Mouse (Mus musculus) common myeloid progenitor, adult 5-6 weeks (primary cell): ENCODE data around the gene Dlk1. TPM values are rescaled to one million over a fixed set of nuclear protein-coding genes. Genes with fewer than 3 reads are reported as not detected.

Experiments used
- total RNA-seq: library from RNA; stranded (forward); fragments of 200-1000, 187-1606 nt; gene quantifications from 2 replicates; pipeline ENCODE4 v1.2.3, GENCODE M21; 2017

The Dlk1 gene
- total RNA-seq, 1 experiment from 2014 or later = not detected

Other genes starting within 250 kb of the Dlk1 start
- gene Rtl1, start 147.5 kb downstream of the Dlk1 start, total RNA-seq = not detected in 2 replicates